Mouse (Mus musculus): Measurements from ENCODE around the gene Foxred2.

Gene Foxred2

GRCm38 (mm10) chr15:77956404-77956901 lies at the start of gene Foxred2:
Gene Foxred2, minus strand, starts transcription at chr15:77956722.
- DNase-seq (ENCODE audit: low spot score in 2 of 2), result peak; percentile 93 to 94

GRCm38 (mm10) chr15:78003929-78004328 lies 47.4 kb upstream of the Foxred2 start:
- DNase-seq (ENCODE audit: low spot score in 2 of 2), result no peak

GRCm38 (mm10) chr15:78001400-78001799 lies 44.9 kb upstream of the Foxred2 start:
- DNase-seq (ENCODE audit: low spot score in 2 of 2), result no peak

GRCm38 (mm10) chr15:77988541-77988940 lies 32.0 kb upstream of the Foxred2 start:
- no peak for DNase-seq (ENCODE audit: low spot score in 2 of 2)

- DNase-seq (ENCODE audit: low spot score in 2 of 2), result no peak
Measured at GRCm38 (mm10) chr15:77983391-77983790, 26.9 kb upstream of the Foxred2 start.

GRCm38 (mm10) chr15:77982195-77982939 lies 25.8 kb upstream of the Foxred2 start:
- peak; percentile 80 to 88 for DNase-seq (ENCODE audit: low spot score in 2 of 2)

- DNase-seq (ENCODE audit: low spot score in 2 of 2), result no peak
Measured at GRCm38 (mm10) chr15:77981181-77981680, 24.7 kb upstream of the Foxred2 start.

- DNase-seq (ENCODE audit: low spot score in 2 of 2), result no peak
Measured at GRCm38 (mm10) chr15:77979427-77979865, 22.9 kb upstream of the Foxred2 start.

- DNase-seq (ENCODE audit: low spot score in 2 of 2), result no peak
Measured at GRCm38 (mm10) chr15:77977663-77978062, 21.1 kb upstream of the Foxred2 start.

- no peak for DNase-seq (ENCODE audit: low spot score in 2 of 2)
Measured at GRCm38 (mm10) chr15:77974165-77974841, 17.8 kb upstream of the Foxred2 start.

- DNase-seq (ENCODE audit: low spot score in 2 of 2), result peak; percentile 98 to 99
Measured at GRCm38 (mm10) chr15:77970470-77971292, 14.2 kb upstream of the Foxred2 start, which contains the start of gene Eif3d. Gene Eif3d, minus strand, starts transcription at chr15:77970813.

- DNase-seq (ENCODE audit: low spot score in 2 of 2), result no peak
Measured at GRCm38 (mm10) chr15:77969940-77970469, 13.5 kb upstream of the Foxred2 start.

GRCm38 (mm10) chr15:77965117-77965528 lies 8.6 kb upstream of the Foxred2 start:
- DNase-seq (ENCODE audit: low spot score in 2 of 2), result no peak

- DNase-seq (ENCODE audit: low spot score in 2 of 2), result no peak
Measured at GRCm38 (mm10) chr15:77962447-77962846, 5.9 kb upstream of the Foxred2 start.

- no peak for DNase-seq (ENCODE audit: low spot score in 2 of 2)
Measured at GRCm38 (mm10) chr15:77960693-77961092, 4.2 kb upstream of the Foxred2 start.

GRCm38 (mm10) chr15:77958071-77958470 lies 1.5 kb upstream of the Foxred2 start:
- DNase-seq (ENCODE audit: low spot score in 2 of 2), result no peak

- DNase-seq (ENCODE audit: low spot score in 2 of 2), result no peak
Measured at GRCm38 (mm10) chr15:77957625-77958024, 1.1 kb upstream of the Foxred2 start.

GRCm38 (mm10) chr15:77955440-77956403 lies 800 bp downstream of the Foxred2 start:
- DNase-seq (ENCODE audit: low spot score in 2 of 2), result peak in 1 of 2 experiments; percentile 61

- no peak for DNase-seq (ENCODE audit: low spot score in 2 of 2)
Measured at GRCm38 (mm10) chr15:77954362-77954761, 2.2 kb downstream of the Foxred2 start.

GRCm38 (mm10) chr15:77952921-77953320 lies 3.6 kb downstream of the Foxred2 start:
- no peak for DNase-seq (ENCODE audit: low spot score in 2 of 2)
